Mouse (Mus musculus) forebrain, embryonic 13.5 days (tissue): ENCODE data around the gene Aen. TPM values are rescaled to one million over a fixed set of nuclear protein-coding genes. Genes with fewer than 3 reads are reported as not detected.

Experiments used
- ATAC-seq: fragments of 200-750 bp; cut with Nextera tagmentation; 2 replicates; pipeline ENCODE4 v1.8.0; 2017
- H3K27ac ChIP-seq: fragments of 300-500 bp; sonication (generic); 2 replicates; pipeline ENCODE4 v1.5.1; 2015; ENCODE audit warnings: inconsistent platforms, mild to moderate bottlenecking, moderate library complexity
- H3K27me3 ChIP-seq: fragments of 300-500 bp; sonication (generic); 2 replicates; pipeline ENCODE4 v1.6.1; 2015; ENCODE audit warnings: mild to moderate bottlenecking, inconsistent platforms
- H3K36me3 ChIP-seq: fragments of 300-500 bp; sonication (generic); 2 replicates; pipeline ENCODE4 v1.6.1; 2015; ENCODE audit warnings: mild to moderate bottlenecking, inconsistent platforms; ENCODE audit not compliant: poor library complexity, severe bottlenecking
- H3K4me1 ChIP-seq: fragments of 300-500 bp; sonication (generic); 2 replicates; pipeline ENCODE4 v1.6.1; 2015; ENCODE audit warnings: inconsistent platforms
- H3K4me2 ChIP-seq: fragments of 300-500 bp; sonication (generic); 2 replicates; pipeline ENCODE4 v1.6.1; 2015; ENCODE audit warnings: inconsistent platforms, mild to moderate bottlenecking, moderate library complexity
- H3K4me3 ChIP-seq: fragments of 300-500 bp; sonication (generic); 2 replicates; pipeline ENCODE4 v1.5.1; 2015; ENCODE audit warnings: mild to moderate bottlenecking, inconsistent platforms
- H3K9ac ChIP-seq: fragments of 300-500 bp; sonication (generic); 2 replicates; pipeline ENCODE4 v1.6.1; 2015; ENCODE audit warnings: mild to moderate bottlenecking, inconsistent platforms
- H3K9me3 ChIP-seq: fragments of 300-500 bp; sonication (generic); replicated peaks from 2 replicates; pipeline ENCODE4 v1.6.1; 2016; ENCODE audit warnings: inconsistent platforms
- WGBS: fragments of 180-500 bp; shearing (Covaris S2); methylation state at CpG from one replicate; pipeline ENCODE4 v1.1.7; 2015; 5-methylcytosine and 5-hydroxymethylcytosine counted together
- microRNA-seq: library from miRNA; unstranded; fragments of <30 nt; microRNA quantifications from one replicate; pipeline ENCODE4, GENCODE M21; 2016
- polyA plus RNA-seq: library from polyadenylated mRNA; unstranded; fragments of >200 nt; fragmentation: Nextera tagmentation; extraction: Ambion mirVana; gene quantifications from 2 replicates; pipeline ENCODE4 v1.2.1, GENCODE M21; 2015

The Aen gene
- polyA plus RNA-seq, 1 experiment from 2014 or later, result 57.2 TPM

DNA sequence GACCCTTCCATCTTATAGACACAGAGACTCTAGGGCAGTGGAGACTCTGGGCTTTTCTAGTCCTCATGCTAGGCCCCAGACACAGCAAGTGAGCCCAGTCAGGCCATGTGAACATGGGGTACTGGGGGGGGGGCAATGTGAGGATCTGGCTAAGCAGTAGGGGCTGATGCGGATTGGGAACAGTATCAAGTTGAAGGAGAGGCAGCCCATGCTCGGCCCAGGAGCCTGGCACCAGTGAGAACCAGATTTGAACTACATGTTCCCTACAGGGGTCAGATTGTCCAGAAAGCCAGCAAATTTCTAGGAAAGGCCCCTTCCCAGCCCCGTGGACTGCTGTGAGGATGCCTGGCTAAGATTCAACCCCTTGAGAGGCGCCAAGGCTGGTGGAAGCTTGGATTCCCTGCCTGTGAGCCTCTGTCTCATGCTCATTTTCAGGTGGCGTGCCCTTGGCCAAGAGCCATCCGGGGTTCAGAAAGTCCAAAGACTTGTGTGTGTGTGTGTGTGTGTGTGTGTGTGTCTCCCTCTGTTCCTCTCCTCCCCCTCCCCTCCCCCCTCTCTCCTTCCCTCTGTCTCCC lies 62.9 kb downstream of the Aen start:
- no peak overlapping the region for H3K9ac ChIP-seq
- no peaks in the 10 kb centered on the region for H3K27me3 ChIP-seq
- no peak overlapping the region for H3K4me2 ChIP-seq
- no peaks in the 10 kb centered on the region for H3K36me3 ChIP-seq
- no peaks in the 10 kb centered on the region for H3K9me3 ChIP-seq
- H3K4me3 ChIP-seq, result no peak overlapping the region
- WGBS, result 61% methylated on average over 6 of the region's 6 CpGs
- peaks cover 8% of the 10 kb centered on the region for H3K4me1 ChIP-seq
- no peak for ATAC-seq
- H3K27ac ChIP-seq, result no peak overlapping the region

Small RNA genes lying within 50 kb of the gene (microRNA-seq; reads per million reads assigned to microRNA genes)
- gene Mir7-2, result 296 reads per million, percentile 65 among the genes with 10 or more reads in this experiment

Other genes starting within 250 kb of the Aen start
- 16.6 and 18.8 TPM in 2 replicates for gene Ntrk3, start 157.8 kb upstream of the Aen start, polyA plus RNA-seq
- 79.2 and 81.2 TPM in 2 replicates for gene Mrps11, start 112.7 kb upstream of the Aen start, polyA plus RNA-seq
- gene Mrpl46, start 112.3 kb upstream of the Aen start, polyA plus RNA-seq, result 63.5 and 63.6 TPM in 2 replicates
- gene Det1, start 48.6 kb upstream of the Aen start, polyA plus RNA-seq, result 19.0 and 21.0 TPM in 2 replicates
- 0.52 TPM in 1 of 2 replicates, not detected in the other for gene Isg20, start 17.6 kb downstream of the Aen start, polyA plus RNA-seq
- 0.03 TPM in 1 of 2 replicates, not detected in the other for gene Acan, start 157.6 kb downstream of the Aen start, polyA plus RNA-seq
- 1.9 TPM in 2 replicates for gene Hapln3, start 235.2 kb downstream of the Aen start, polyA plus RNA-seq